Comparison of ENCODE assay signal across 8 mouse cellular contexts in the genomic region with DNA sequence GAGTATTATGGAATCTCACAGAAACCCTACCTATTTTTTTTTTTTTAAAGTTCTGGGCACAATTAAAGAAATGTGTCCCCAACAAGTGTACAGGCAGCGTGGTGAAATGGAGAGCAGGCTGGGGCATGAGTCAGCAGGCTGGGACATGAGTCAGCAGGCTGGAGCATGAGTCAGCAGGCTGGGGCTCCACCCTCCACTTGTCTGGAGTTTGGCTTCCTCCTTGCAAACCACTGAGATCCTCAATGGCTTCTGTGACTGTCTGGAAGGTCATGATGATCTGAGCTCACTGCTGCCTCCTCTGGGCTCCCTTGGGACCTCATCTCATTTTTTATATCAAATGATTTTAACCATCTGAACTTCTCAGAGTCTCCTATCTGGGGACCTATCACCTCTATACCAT. TPM values are rescaled to one million over a fixed set of nuclear protein-coding genes. Genes with fewer than 3 reads are reported as not detected.
DNase-seq lines count a peak whose midpoint lies in the region; ATAC-seq and TF ChIP-seq lines count a peak whose summit lies in the region.

No protein-coding gene starts in this region.

- no peak for ATAC-seq in heart, postnatal 0 days (ENCODE audit: insufficient read depth, low read depth)
- ATAC-seq in hindbrain, embryonic 11.5 days (ENCODE audit: low FRiP score) = no peak

- peak; percentile 15; the same call in 1 of the 2 replicates for TF ChIP-seq CTCF in heart, postnatal 0 days (IDR thresholded peaks at IDR 0.05; ENCODE audit: low read depth)

- H3K27ac ChIP-seq in heart, postnatal 0 days (ENCODE audit: low read depth) = no peak overlapping the region
- no peak overlapping the region for H3K27ac ChIP-seq in hindbrain, embryonic 11.5 days (ENCODE audit: low read depth, low read length)

- H3K27me3 ChIP-seq in heart, postnatal 0 days (ENCODE audit: control insufficient read depth, insufficient read depth, low read length) = no peaks in the 10 kb centered on the region
- H3K27me3 ChIP-seq in hindbrain, embryonic 11.5 days (ENCODE audit: control insufficient read depth, insufficient read depth, low read length) = no peaks in the 10 kb centered on the region

- H3K4me1 ChIP-seq in heart, postnatal 0 days (ENCODE audit: control insufficient read depth, insufficient read depth) = peaks cover 7% of the 10 kb centered on the region
- H3K4me1 ChIP-seq in hindbrain, embryonic 11.5 days (replicated peaks; ENCODE audit: control insufficient read depth, insufficient read depth, low read length) = no peaks in the 10 kb centered on the region

- no peaks in the 10 kb centered on the region for H3K36me3 ChIP-seq in heart, postnatal 0 days (replicated peaks; ENCODE audit: control insufficient read depth, insufficient read depth, low read length)
- no peaks in the 10 kb centered on the region for H3K36me3 ChIP-seq in hindbrain, embryonic 11.5 days (ENCODE audit: control insufficient read depth, insufficient read depth, low read length)

- H3K4me3 ChIP-seq in heart, postnatal 0 days (ENCODE audit: low read depth, low read length) = no peak overlapping the region
- no peak overlapping the region for H3K4me3 ChIP-seq in hindbrain, embryonic 11.5 days (ENCODE audit: low read depth, low read length)

- intact Hi-C loops in left cerebral cortex, postnatal 36 days (cut with DNase I) = no loop called here

- WGBS in heart, postnatal 0 days = 50% methylated on average over 1 of the region's 1 CpGs
- 71% methylated on average over 1 of the region's 1 CpGs for WGBS in hindbrain, embryonic 11.5 days

- TF ChIP-seq EP300 in heart, postnatal 0 days (IDR thresholded peaks at IDR 0.05; ENCODE audit: low read depth) = no peak

- peak; percentile 52 for DNase-seq in heart, postnatal 0 days (ENCODE audit: low spot score)
- no peak for DNase-seq in heart, adult 11 months
- DNase-seq in CD4-positive, CD25-positive, alpha-beta regulatory T cell, adult 2 months (ENCODE audit: low read depth, low spot score) = peak; percentile 49
- DNase-seq in ZHBTc4 (ENCODE audit: low read depth, low spot score) = peak; percentile 94
- peak; percentile 30 for DNase-seq in left cerebral cortex, postnatal 36 days (ENCODE audit: low spot score in 2 of 2)
- peak; percentile 60 for DNase-seq in thymus, postnatal 4 days
- DNase-seq in urinary bladder, postnatal 10 days (ENCODE audit: low spot score) = no peak
- no peak for DNase-seq in hindbrain, embryonic 11.5 days (ENCODE audit: low spot score)

- H3K9ac ChIP-seq in heart, postnatal 0 days (replicated peaks; ENCODE audit: low read depth, low read length) = no peak overlapping the region
- no peak overlapping the region for H3K9ac ChIP-seq in hindbrain, embryonic 11.5 days (ENCODE audit: low read depth, low read length)

- H3K4me2 ChIP-seq in heart, postnatal 0 days (ENCODE audit: low read depth, low read length) = no peak overlapping the region
- H3K4me2 ChIP-seq in hindbrain, embryonic 11.5 days (replicated peaks; ENCODE audit: low read depth, low read length) = no peak overlapping the region

- H3K9me3 ChIP-seq in heart, postnatal 0 days (replicated peaks; ENCODE audit: control insufficient read depth, low read length) = no peaks in the 10 kb centered on the region
- H3K9me3 ChIP-seq in hindbrain, embryonic 11.5 days (ENCODE audit: control insufficient read depth, low read length) = no peaks in the 10 kb centered on the region

RNA-seq across cellular contexts. Expression of a gene that starts 23.4 kb away (rescaled TPM):
- not detected in 2 replicates for total RNA-seq in heart, postnatal 0 days (2014; rRNA removed; ENCODE audit: low replicate concordance)
- 0.42 and 0.58 TPM in 2 replicates for polyA plus RNA-seq in heart, postnatal 0 days (2015; fragmentation: Nextera tagmentation; extraction: Ambion mirVana)
- total RNA-seq in left cerebral cortex, postnatal 36 days (2021) = not detected
- polyA plus RNA-seq in hindbrain, embryonic 11.5 days (2014; fragmentation: Nextera tagmentation; extraction: Ambion mirVana) = 0.18 TPM in 1 of 2 replicates, not detected in the other

RNA-seq across cellular contexts. Expression of a gene that starts 50.4 kb away (rescaled TPM):
- total RNA-seq in heart, postnatal 0 days (2014; rRNA removed; ENCODE audit: low replicate concordance) = 28.3 and 40.6 TPM in 2 replicates
- polyA plus RNA-seq in heart, postnatal 0 days (2015; fragmentation: Nextera tagmentation; extraction: Ambion mirVana) = 90.7 and 96.5 TPM in 2 replicates
- 1 to 10 TPM; 3.7 to 4.1 TPM for total RNA-seq in left cerebral cortex, postnatal 36 days (2021)
- polyA plus RNA-seq in hindbrain, embryonic 11.5 days (2014; fragmentation: Nextera tagmentation; extraction: Ambion mirVana) = 31.7 and 32.3 TPM in 2 replicates

Comparison
In these comparisons a context has a peak if more than half of its experiments do, and no peak if none do; other contexts are left out.
1. DNase-seq: peak in heart, postnatal 0 days (single experiment), CD4-positive, CD25-positive, alpha-beta regulatory T cell, adult 2 months (single experiment), ZHBTc4 (single experiment), left cerebral cortex, postnatal 36 days (2 of 2) and thymus, postnatal 4 days (single experiment); none in heart, adult 11 months (single experiment), urinary bladder, postnatal 10 days (single experiment) and hindbrain, embryonic 11.5 days (single experiment).